Mouse (Mus musculus) embryonic stem cell, embryonic (primary cell): ENCODE data around the gene Fam172a.

Experiments used
- CTCF ChIA-PET, 4 experiments: fragments of 300-600 bp in 2 of 4; fragments of 350-600 bp in 2 of 4; sonication (Branson Sonifier 250); formaldehyde crosslinking; loops; one replicate each; lab custom pipeline; 2022; ENCODE audit warnings: inconsistent platforms in 2 of 4; lab: Charles Lee
- POLR2A ChIA-PET, 4 experiments: fragments of 300-600 bp in 2 of 4; fragments of 350-600 bp in 2 of 4; sonication (Branson Sonifier 250); formaldehyde crosslinking; loops; one replicate each; lab custom pipeline; 2022; ENCODE audit warnings: antibody characterized with exemption in 4 of 4, inconsistent platforms in 1 of 4; lab: Charles Lee

The Fam172a gene

GRCm38 (mm10) chr13:78213155-78213554 lies 511.3 kb downstream of the Fam172a start:
- CTCF ChIA-PET, result no interaction called here
- POLR2A ChIA-PET, result no interaction called here

GRCm38 (mm10) chr13:78215223-78215622 lies 513.4 kb downstream of the Fam172a start:
- CTCF ChIA-PET, result no interaction called here
- POLR2A ChIA-PET, result no interaction called here
